Mouse (Mus musculus): ENCODE results near the gene Mcfd2.

GRCm38 (mm10) chr17:87312924-87313870 is 47.5 kb upstream of the Mcfd2 start:
- TF ChIP-seq CTCF (IDR thresholded peaks at IDR 0.05; ENCODE audit: borderline replicate concordance, insufficient read depth, low read depth, low read length) (no peak), POLR2A (IDR thresholded peaks at IDR 0.05; ENCODE audit: borderline replicate concordance, insufficient read depth, low read length) (no peak)

All from cerebellum, adult 2 months (tissue).